Mouse (Mus musculus): ENCODE measurements around the gene Nosip.
A peak's percentile ranks its signal among the peaks of the same experiment; 100 is the strongest.

DNA sequence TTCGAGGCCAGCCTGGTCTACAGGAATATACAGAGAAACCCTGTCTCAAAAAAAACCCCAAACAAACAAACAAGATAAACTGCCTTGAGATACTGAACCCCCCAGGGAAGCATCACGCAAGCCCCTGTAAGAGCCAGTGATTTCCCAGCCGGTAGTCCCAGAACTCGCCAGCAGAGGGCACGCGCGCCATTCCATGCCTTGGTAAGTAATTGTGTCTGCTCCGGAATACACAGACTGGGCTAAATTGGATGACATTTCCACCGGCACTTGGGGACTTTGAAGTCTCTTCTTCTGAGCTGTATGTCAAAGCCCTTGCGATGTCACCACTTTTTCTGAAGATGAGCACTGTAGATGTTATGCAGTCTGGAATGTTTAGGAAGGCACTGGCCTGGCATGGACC lies 17.6 kb downstream of the Nosip start:
- peak; percentile 83 for TF ChIP-seq CTCF (IDR thresholded peaks at IDR 0.05; ENCODE audit: borderline replicate concordance, insufficient read depth, low read length)
- TF ChIP-seq POLR2A (IDR thresholded peaks at IDR 0.05; ENCODE audit: low read depth, low read length) = no peak
